Mouse (Mus musculus) heart, postnatal 0 days (tissue): ENCODE measurements around the gene Olfml2b. TPM values are rescaled to one million over a fixed set of nuclear protein-coding genes. Genes with fewer than 3 reads are reported as not detected.

Experiments used
- ATAC-seq: fragments of 200-750 bp; cut with Nextera tagmentation; 2 replicates; pipeline ENCODE4 v1.8.0; 2017; ENCODE audit warnings: low read depth, moderate number of reproducible peaks, moderate library complexity; ENCODE audit not compliant: insufficient read depth
- DNase-seq: peaks from one replicate; pipeline ENCODE4 v3.0.0-alpha.2; 2016; ENCODE audit warnings: low spot score
- H3K27ac ChIP-seq: fragments of 300-500 bp; sonication (generic); 2 replicates; pipeline ENCODE4 v1.5.1; 2014; ENCODE audit warnings: low read depth, mild to moderate bottlenecking
- H3K27me3 ChIP-seq: fragments of 300-500 bp; sonication (generic); 2 replicates; pipeline ENCODE4 v1.6.1; 2014; ENCODE audit warnings: low read length, mixed read lengths; ENCODE audit not compliant: control insufficient read depth, insufficient read depth
- H3K36me3 ChIP-seq: fragments of 300-500 bp; sonication (generic); replicated peaks from 2 replicates; pipeline ENCODE4 v1.6.1; 2014; ENCODE audit warnings: low read length, mixed read lengths; ENCODE audit not compliant: control insufficient read depth, insufficient read depth
- H3K4me1 ChIP-seq: fragments of 300-500 bp; sonication (generic); 2 replicates; pipeline ENCODE4 v1.6.1; 2014; ENCODE audit warnings: antibody characterized with exemption; ENCODE audit not compliant: control insufficient read depth, insufficient read depth
- H3K4me2 ChIP-seq: fragments of 300-500 bp; sonication (generic); 2 replicates; pipeline ENCODE4 v1.6.1; 2014; ENCODE audit warnings: low read depth, mild to moderate bottlenecking, low read length, moderate library complexity
- H3K4me3 ChIP-seq: fragments of 300-500 bp; sonication (generic); 2 replicates; pipeline ENCODE4 v1.5.1; 2014; ENCODE audit warnings: low read depth, low read length
- H3K9ac ChIP-seq: fragments of 300-500 bp; sonication (generic); replicated peaks from 2 replicates; pipeline ENCODE4 v1.6.1; 2014; ENCODE audit warnings: low read depth, low read length, mixed read lengths
- H3K9me3 ChIP-seq: fragments of 300-500 bp; sonication (generic); replicated peaks from 2 replicates; pipeline ENCODE4 v1.6.1; 2016; ENCODE audit warnings: low read length; ENCODE audit not compliant: control insufficient read depth
- CTCF ChIP-seq: IDR thresholded peaks from 2 replicates; pipeline ENCODE4 v1.5.1; 2016; ENCODE audit warnings: antibody characterized with exemption, control low read depth, low read depth
- EP300 ChIP-seq: IDR thresholded peaks from 2 replicates; pipeline ENCODE4 v1.6.1; 2016; ENCODE audit warnings: antibody characterized with exemption, low read depth
- WGBS: fragments of 180-500 bp; shearing (Covaris S2); extraction: QIAGEN DNeasy Blood & Tissue Kit; methylation state at CpG from one replicate; pipeline ENCODE4 v1.1.7; 2014; 5-methylcytosine and 5-hydroxymethylcytosine counted together
- polyA plus RNA-seq: library from polyadenylated mRNA; unstranded; fragments of >200 nt; fragmentation: Nextera tagmentation; extraction: Ambion mirVana; gene quantifications from 2 replicates; pipeline ENCODE4 v1.2.1, GENCODE M21; 2015
- total RNA-seq: library from RNA; depleted of rRNA; stranded (reverse); fragments of >200 nt; gene quantifications from 2 replicates; pipeline ENCODE4 v1.2.3, GENCODE M21; 2014; ENCODE audit warnings: low replicate concordance

Olfml2b gene
- total and polyA plus RNA-seq, 2 experiments from 2014 or later = 26.3 to 63.0 TPM

- Histone ChIP-seq H3K4me3 (no peak overlapping the region), H3K4me1 (peaks cover 8% of the 10 kb centered on the region), H3K27ac (peak overlapping the region; percentile 61), H3K9ac (no peak overlapping the region), H3K36me3 (no peaks in the 10 kb centered on the region), H3K4me2 (no peak overlapping the region), H3K27me3 (no peaks in the 10 kb centered on the region), H3K9me3 (no peaks in the 10 kb centered on the region)
- WGBS = 44% methylated on average over 9 of the region's 9 CpGs
- TF ChIP-seq EP300 = no peak
- no peak for TF ChIP-seq CTCF
- peak; percentile 51 for DNase-seq
- peak; percentile 54 for ATAC-seq
These were observed 55.2 kb downstream of the Olfml2b start for GRCm38 (mm10) chr1:170699553-170699952.

GRCm38 (mm10) chr1:170700496-170701027, 56.2 kb downstream of the Olfml2b start:
- peaks cover 8% of the 10 kb centered on the region for H3K4me1 ChIP-seq
- H3K27me3 ChIP-seq = no peaks in the 10 kb centered on the region
- H3K4me2 ChIP-seq = no peak overlapping the region
- H3K27ac ChIP-seq = no peak overlapping the region
- H3K36me3 ChIP-seq = no peaks in the 10 kb centered on the region
- WGBS = 74% methylated on average over 3 of the region's 3 CpGs
- no peak for ATAC-seq
- H3K9ac ChIP-seq = no peak overlapping the region
- no peak for DNase-seq
- H3K4me3 ChIP-seq = no peak overlapping the region
- TF ChIP-seq EP300 (no peak), CTCF (no peak)
- no peaks in the 10 kb centered on the region for H3K9me3 ChIP-seq

- Histone ChIP-seq H3K4me3 (no peak overlapping the region), H3K9me3 (no peaks in the 10 kb centered on the region), H3K4me2 (no peak overlapping the region), H3K27me3 (no peaks in the 10 kb centered on the region), H3K9ac (no peak overlapping the region), H3K4me1 (peaks cover 8% of the 10 kb centered on the region), H3K27ac (no peak overlapping the region), H3K36me3 (no peaks in the 10 kb centered on the region)
- 78% methylated on average over 3 of the region's 3 CpGs for WGBS
- DNase-seq (no peak), ATAC-seq (no peak)
- TF ChIP-seq CTCF = no peak
- no peak for TF ChIP-seq EP300
These were observed 56.8 kb downstream of the Olfml2b start for GRCm38 (mm10) chr1:170701178-170701577.

GRCm38 (mm10) chr1:170701582-170701981, 57.2 kb downstream of the Olfml2b start:
- ATAC-seq (no peak), DNase-seq (no peak)
- H3K4me2 ChIP-seq = no peak overlapping the region
- 87% methylated on average over 8 of the region's 8 CpGs for WGBS
- no peak overlapping the region for H3K27ac ChIP-seq
- TF ChIP-seq EP300 (no peak), CTCF (no peak)
- no peaks in the 10 kb centered on the region for H3K27me3 ChIP-seq
- H3K36me3 ChIP-seq = no peaks in the 10 kb centered on the region; the same call in 1 of the 2 replicates
- H3K4me3 ChIP-seq = no peak overlapping the region
- no peaks in the 10 kb centered on the region for H3K9me3 ChIP-seq
- peaks cover 8% of the 10 kb centered on the region for H3K4me1 ChIP-seq
- H3K9ac ChIP-seq = no peak overlapping the region

GRCm38 (mm10) chr1:170702263-170702662, 57.9 kb downstream of the Olfml2b start:
- Histone ChIP-seq H3K36me3 (no peaks in the 10 kb centered on the region; the same call in 1 of the 2 replicates), H3K9me3 (no peaks in the 10 kb centered on the region), H3K27ac (no peak overlapping the region), H3K4me1 (peaks cover 8% of the 10 kb centered on the region), H3K4me2 (no peak overlapping the region), H3K9ac (no peak overlapping the region), H3K4me3 (no peak overlapping the region), H3K27me3 (no peaks in the 10 kb centered on the region)
- DNase-seq (no peak), ATAC-seq (no peak)
- TF ChIP-seq CTCF (no peak), EP300 (no peak)
- WGBS = 81% methylated on average over 2 of the region's 2 CpGs

GRCm38 (mm10) chr1:170702958-170703357, 58.6 kb downstream of the Olfml2b start:
- Histone ChIP-seq H3K27ac (no peak overlapping the region), H3K9me3 (no peaks in the 10 kb centered on the region), H3K27me3 (no peaks in the 10 kb centered on the region), H3K9ac (no peak overlapping the region), H3K36me3 (peaks cover 2% of the 10 kb centered on the region), H3K4me1 (peaks cover 8% of the 10 kb centered on the region), H3K4me3 (no peak overlapping the region), H3K4me2 (no peak overlapping the region)
- TF ChIP-seq CTCF = no peak
- no peak for TF ChIP-seq EP300
- 69% methylated on average over 6 of the region's 6 CpGs for WGBS
- DNase-seq = no peak
- no peak for ATAC-seq
